Mouse (Mus musculus) kidney, postnatal 10 days (tissue): Measurements from ENCODE around the gene Stx2.

Source experiments
- DNase-seq: peaks from one replicate; pipeline ENCODE4 v3.0.0; 2021; ENCODE audit warnings: mixed read lengths

Gene Stx2

DNA sequence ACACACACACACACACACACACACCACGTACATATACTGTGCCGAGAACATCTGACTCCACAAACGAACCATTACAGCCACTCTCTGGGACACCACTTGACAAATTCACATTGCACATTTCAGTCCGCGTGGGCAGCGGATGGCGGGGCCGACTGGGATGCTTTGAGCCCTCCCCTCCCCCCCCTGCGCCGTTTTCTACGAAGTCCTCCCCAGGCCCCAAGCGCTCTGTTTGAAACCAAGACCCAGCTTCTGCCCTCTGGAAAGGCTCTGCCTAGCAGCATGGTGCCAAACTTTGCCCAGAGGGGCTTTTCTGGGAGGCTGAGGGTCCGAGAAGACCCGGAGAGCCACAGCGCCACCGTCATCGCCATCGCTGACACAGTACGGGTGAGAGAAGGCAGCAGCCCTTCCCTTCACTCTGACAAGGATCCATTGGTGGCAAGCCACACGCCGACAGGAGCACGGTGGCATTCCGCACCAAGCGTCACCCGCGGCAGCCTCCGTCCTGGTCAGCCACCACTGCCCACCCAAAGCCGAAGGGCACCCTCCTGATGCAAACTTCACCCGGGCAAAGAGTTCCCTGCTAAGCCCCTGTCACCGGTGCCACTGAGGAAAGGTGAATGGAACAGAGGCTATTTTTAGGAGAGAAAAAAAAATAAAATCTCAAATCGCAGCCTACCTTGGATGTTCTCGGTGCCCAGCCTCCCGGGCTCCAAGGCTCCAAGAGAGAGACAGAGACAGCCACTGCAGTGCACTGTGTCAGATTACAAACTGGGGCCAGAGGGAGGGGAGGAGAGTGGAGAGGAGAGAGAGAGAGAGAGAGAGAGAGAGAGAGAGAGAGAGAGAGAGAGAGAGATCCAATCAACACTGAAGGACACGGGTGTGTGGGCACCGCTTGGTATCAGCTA is 55.8 kb downstream of the Stx2 start:
- DNase-seq = no peak

DNA sequence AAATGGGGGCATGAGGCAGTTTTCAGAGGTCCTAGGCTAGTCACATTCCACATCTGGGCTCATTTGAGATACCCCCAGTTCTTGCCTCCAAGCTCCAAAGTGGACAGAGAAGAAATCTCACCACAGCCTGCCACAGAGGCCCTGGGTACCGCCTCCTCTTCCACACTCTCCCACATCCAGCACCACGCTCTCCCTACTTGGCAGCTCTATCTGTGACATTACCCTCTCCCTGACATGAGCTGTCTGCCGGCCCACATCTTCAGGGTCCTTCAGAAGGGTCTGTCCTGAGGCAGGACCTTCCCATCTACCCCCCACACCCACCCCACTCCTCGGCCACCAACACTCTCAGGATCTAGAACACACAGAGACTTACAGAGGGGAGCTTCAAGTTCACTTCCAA is 56.9 kb downstream of the Stx2 start:
- no peak for DNase-seq

DNA sequence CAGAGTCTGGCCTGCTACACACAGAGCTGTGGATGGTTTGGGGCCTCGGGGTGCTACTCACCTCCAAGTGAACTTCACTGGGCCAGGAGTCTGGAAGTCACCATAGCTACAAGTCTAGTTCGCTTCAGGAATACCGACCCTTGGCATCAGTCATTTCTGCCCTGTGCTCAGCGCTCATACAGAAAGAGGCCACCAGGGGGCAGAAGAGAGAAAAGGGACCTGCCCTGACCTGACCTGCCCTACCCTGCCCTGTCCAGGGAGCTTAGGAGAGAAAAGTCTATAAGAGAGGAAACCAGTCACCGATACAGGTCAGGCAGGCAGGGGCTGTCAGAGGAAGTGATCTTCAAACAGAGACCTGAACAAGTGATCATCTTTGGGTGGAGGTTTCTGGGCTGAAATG is 61.3 kb downstream of the Stx2 start:
- peak; percentile 45 for DNase-seq

DNA sequence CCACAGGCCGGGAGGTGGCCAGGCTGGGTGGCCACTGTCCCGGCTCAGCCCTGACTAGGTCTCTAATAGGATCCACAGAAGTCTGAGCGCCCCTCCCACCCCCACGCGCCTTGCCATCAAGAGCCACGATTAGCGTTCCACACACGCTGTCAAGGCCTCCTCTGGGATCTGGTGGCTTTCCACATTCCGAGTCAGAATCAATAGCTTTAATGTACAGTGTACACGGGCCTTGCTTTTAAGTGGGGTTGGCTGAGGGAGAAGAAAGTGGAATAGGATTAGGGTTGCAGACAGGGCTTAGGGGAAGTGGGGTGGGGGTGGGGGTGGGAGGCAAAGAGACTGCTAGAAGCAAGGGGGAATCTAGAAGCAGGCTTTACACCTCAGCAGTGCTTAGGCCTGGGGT is 67.9 kb downstream of the Stx2 start:
- DNase-seq = no peak

DNA sequence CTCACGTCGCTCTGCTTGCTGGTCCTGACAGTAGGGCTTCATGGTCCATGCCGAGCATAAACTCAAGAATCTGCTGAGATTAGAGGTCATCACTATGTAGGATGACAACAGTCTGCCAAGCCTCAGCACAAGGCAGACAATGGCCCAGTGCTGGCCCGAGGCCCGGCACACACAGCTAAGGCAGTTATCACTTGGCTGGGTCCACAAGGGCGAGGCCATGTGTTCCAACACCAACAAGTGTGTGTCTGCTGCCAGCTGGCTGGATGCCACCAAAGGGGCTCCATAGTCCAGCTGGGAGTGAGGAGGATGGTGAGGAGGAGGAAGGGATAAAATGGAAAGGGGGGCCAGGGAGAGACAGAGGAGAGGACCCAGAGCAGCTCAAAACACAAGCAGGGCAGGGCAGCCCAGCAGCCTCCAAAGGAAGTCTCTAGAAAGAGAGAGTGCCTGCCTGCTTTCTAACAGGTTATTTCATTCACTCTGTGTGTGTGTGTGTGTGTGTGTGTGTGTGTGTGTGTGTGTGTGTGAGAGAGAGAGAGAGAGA is 72.9 kb downstream of the Stx2 start:
- peak; percentile 36 for DNase-seq
